Mouse (Mus musculus): ENCODE results near the gene Arhgap45.

DNA sequence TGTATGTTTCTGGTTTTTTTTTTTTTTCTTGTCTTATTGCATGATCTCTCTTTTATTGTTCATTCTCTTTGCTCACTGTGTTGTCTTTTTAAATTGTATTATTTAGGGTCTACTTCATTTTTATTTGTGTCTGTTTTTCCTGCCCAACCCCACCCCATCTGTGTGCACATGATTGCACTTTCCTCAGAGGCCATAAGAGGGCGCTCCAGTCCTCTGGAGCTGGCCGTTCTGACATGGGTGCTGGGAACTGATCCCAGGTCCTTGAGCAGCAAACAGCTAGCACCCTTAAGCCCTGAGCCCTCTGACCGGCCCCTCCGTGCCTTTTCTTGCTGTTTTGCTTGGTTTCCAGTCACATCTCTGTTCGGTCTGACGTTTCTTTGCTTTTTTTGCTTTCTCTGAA lies 24.9 kb upstream of the Arhgap45 start:
- TF ChIP-seq POLR2A (IDR thresholded peaks at IDR 0.05; ENCODE audit: borderline replicate concordance, low read depth, low read length) (no peak), CTCF (IDR thresholded peaks at IDR 0.05; ENCODE audit: low read depth, low read length) (peak; percentile 36; the same call in 1 of the 2 replicates)

Measured in bone marrow macrophage, adult 2 months (primary cell).